Mouse (Mus musculus): Measurements from ENCODE around the gene Prps1l3.

DNA sequence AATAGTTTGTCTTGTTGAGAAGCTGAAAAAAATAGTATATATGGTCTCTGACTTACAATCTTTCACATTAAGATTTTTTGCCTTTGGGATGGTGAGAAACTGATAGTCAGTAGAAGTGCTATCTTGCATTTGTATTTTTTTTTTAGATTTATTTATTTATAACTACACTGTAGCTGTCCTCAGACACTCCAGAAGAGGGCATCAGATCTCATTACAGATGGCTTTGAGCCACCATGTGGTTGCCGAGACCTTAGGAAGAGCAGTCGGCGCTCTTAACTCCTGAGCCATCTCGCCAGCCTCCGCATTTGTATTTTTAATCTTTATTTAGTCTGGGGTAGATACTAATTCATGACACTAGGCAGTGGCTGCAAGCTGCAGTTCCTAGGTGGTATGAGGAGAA lies 3.2 kb downstream of the Prps1l3 start:
- TF ChIP-seq POLR2A (IDR thresholded peaks at IDR 0.05; ENCODE audit: low read depth, low read length) (no peak), CTCF (IDR thresholded peaks at IDR 0.05; ENCODE audit: borderline replicate concordance, insufficient read depth, low read length) (no peak)
